Mouse (Mus musculus): ENCODE measurements at regions not wholly inside any gene's neighbourhood (a gene's known extent, or its start where the extent isn't known, plus 50 kb on each side); places are given as distances from the start of the nearest gene placed in this dataset.

GRCm38 (mm10) chr10:99451639-99452417 is 188.8 kb downstream of the Dusp6 start:
- ATAC-seq (replicated peaks) = peak; percentile 27; the same call in 1 of the 2 replicates
- H3K9ac ChIP-seq (replicated peaks) = no peak overlapping the region
- no peak overlapping the region for H3K4me3 ChIP-seq
- H3K9me3 ChIP-seq = no peaks in the 10 kb centered on the region
- H3K4me2 ChIP-seq (replicated peaks) = no peak overlapping the region
- H3K36me3 ChIP-seq = no peaks in the 10 kb centered on the region
- H3K4me1 ChIP-seq = peaks cover 14% of the 10 kb centered on the region
- no peaks in the 10 kb centered on the region for H3K27me3 ChIP-seq
- H3K27ac ChIP-seq (replicated peaks) = peak overlapping the region; percentile 43
- 15% methylated on average over 10 of the region's 10 CpGs for WGBS

DNA sequence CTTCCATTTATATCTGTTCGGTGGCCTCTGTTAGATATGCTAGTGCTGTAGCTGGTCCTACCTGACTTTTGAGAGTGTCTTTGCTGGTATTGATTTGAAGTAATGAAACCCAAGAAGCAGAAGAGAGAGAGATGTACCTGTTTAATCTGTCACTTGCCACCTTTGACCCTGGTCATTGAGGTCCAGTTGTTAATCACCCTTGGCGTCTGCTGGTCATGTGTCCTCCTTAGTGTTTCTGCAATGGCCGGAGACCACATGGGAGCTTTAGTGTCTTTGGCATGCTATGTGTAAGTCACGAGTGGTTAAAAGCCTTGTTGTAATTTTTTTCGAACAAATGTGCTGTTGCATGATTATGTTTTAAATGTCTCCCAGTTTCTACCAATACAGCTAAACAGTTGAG is 193.1 kb downstream of the Dusp6 start:
- Histone ChIP-seq H3K27ac (replicated peaks) (no peak overlapping the region), H3K9me3 (no peaks in the 10 kb centered on the region), H3K4me3 (no peak overlapping the region), H3K4me2 (replicated peaks) (no peak overlapping the region), H3K27me3 (no peaks in the 10 kb centered on the region), H3K36me3 (no peaks in the 10 kb centered on the region), H3K9ac (replicated peaks) (no peak overlapping the region), H3K4me1 (peaks cover 16% of the 10 kb centered on the region)
- 88% methylated on average over 5 of the region's 5 CpGs for WGBS
- ATAC-seq (replicated peaks) = no peak

- H3K27me3 ChIP-seq = no peaks in the 10 kb centered on the region
- H3K4me3 ChIP-seq = no peak overlapping the region
- ATAC-seq (replicated peaks) = no peak
- no peaks in the 10 kb centered on the region for H3K9me3 ChIP-seq
- H3K9ac ChIP-seq (replicated peaks) = no peak overlapping the region
- WGBS = 82% methylated on average over 3 of the region's 3 CpGs
- peaks cover 11% of the 10 kb centered on the region for H3K4me1 ChIP-seq
- no peak overlapping the region for H3K4me2 ChIP-seq (replicated peaks)
- H3K36me3 ChIP-seq = no peaks in the 10 kb centered on the region
- no peak overlapping the region for H3K27ac ChIP-seq (replicated peaks)
Measured at GRCm38 (mm10) chr10:99458047-99458446, 195.0 kb downstream of the Dusp6 start.

GRCm38 (mm10) chr10:99459171-99459660 is 196.2 kb downstream of the Dusp6 start:
- no peak overlapping the region for H3K4me3 ChIP-seq
- H3K27me3 ChIP-seq = no peaks in the 10 kb centered on the region
- no peak for ATAC-seq (replicated peaks)
- peaks cover 11% of the 10 kb centered on the region for H3K4me1 ChIP-seq
- 87% methylated on average over 9 of the region's 9 CpGs for WGBS
- no peak overlapping the region for H3K9ac ChIP-seq (replicated peaks)
- H3K36me3 ChIP-seq = no peaks in the 10 kb centered on the region
- H3K9me3 ChIP-seq = no peaks in the 10 kb centered on the region
- no peak overlapping the region for H3K27ac ChIP-seq (replicated peaks)
- H3K4me2 ChIP-seq (replicated peaks) = no peak overlapping the region

GRCm38 (mm10) chr10:99459823-99460361 is 196.9 kb downstream of the Dusp6 start:
- no peak overlapping the region for H3K27ac ChIP-seq (replicated peaks)
- H3K4me2 ChIP-seq (replicated peaks) = no peak overlapping the region
- H3K9ac ChIP-seq (replicated peaks) = no peak overlapping the region
- no peak overlapping the region for H3K4me3 ChIP-seq
- no peaks in the 10 kb centered on the region for H3K9me3 ChIP-seq
- 52% methylated on average over 10 of the region's 10 CpGs for WGBS
- peaks cover 11% of the 10 kb centered on the region for H3K4me1 ChIP-seq
- no peaks in the 10 kb centered on the region for H3K27me3 ChIP-seq
- no peaks in the 10 kb centered on the region for H3K36me3 ChIP-seq
- ATAC-seq (replicated peaks) = no peak

DNA sequence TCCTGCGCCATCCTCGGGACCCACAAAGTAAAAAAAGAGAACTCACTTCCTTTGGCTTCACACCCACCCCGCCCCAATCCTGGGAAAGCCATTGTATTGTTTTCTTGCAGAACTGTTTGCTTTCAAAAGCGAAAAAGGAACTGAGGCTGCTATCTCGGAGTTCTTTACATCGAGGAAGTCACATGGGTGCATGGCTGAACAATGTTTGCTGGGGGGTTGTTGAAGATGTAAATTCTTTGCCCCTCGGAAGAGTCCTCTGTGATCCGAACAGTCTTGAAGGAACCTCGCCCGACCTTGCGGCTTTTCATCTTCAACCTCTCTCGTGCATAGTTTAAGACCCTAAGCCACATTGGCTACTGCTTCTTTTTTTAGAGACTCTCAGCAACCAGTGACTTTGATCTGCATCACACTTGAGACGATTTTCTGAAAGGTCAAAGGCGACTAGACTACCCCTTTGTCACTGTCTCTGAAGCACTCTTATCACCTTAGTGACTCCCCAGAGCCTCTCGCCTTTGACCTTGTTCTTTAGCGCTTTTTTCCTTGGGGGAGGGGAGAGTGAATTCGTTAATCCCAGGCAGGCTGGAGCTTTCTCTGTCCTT is 197.9 kb downstream of the Dusp6 start:
- peak overlapping the region; percentile 37 for H3K4me3 ChIP-seq
- peaks cover 11% of the 10 kb centered on the region for H3K4me1 ChIP-seq
- peak overlapping the region; percentile 45 for H3K27ac ChIP-seq (replicated peaks)
- WGBS = 5% methylated on average over 17 of the region's 17 CpGs
- peak overlapping the region; percentile 65 for H3K4me2 ChIP-seq (replicated peaks)
- ATAC-seq (replicated peaks) = peak; percentile 42; the same call in 1 of the 2 replicates
- no peaks in the 10 kb centered on the region for H3K36me3 ChIP-seq
- no peaks in the 10 kb centered on the region for H3K9me3 ChIP-seq
- H3K27me3 ChIP-seq = no peaks in the 10 kb centered on the region
- H3K9ac ChIP-seq (replicated peaks) = peak overlapping the region; percentile 31

- Histone ChIP-seq H3K9me3 (no peaks in the 10 kb centered on the region), H3K4me2 (replicated peaks) (peak overlapping the region; percentile 65), H3K36me3 (no peaks in the 10 kb centered on the region), H3K4me1 (peaks cover 11% of the 10 kb centered on the region), H3K27ac (replicated peaks) (peak overlapping the region; percentile 45), H3K27me3 (no peaks in the 10 kb centered on the region), H3K4me3 (peak overlapping the region; percentile 37), H3K9ac (replicated peaks) (peak overlapping the region; percentile 31)
- peak; percentile 55 for ATAC-seq (replicated peaks)
- WGBS = 5% methylated on average over 13 of the region's 13 CpGs
Measured at GRCm38 (mm10) chr10:99461446-99461966, 198.5 kb downstream of the Dusp6 start.

DNA sequence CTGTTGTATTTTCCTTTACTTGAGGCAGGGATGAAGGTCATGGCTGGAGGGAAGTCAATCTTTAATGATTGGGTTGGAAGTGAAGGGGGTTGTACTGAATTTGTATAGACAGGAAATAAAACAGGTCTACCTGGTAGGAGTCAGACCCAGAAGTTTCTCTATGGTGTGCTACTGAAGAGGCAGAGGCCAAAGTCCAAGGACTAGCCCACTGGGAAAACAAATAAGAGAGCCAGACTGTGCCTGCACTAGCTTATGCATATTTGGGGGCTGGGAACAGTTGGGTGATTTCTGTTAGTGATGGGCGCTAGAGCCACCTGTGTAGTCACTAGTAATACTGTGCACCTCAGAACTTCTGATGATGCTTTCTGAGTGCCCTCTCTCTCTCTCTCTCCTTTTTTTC is 203.7 kb downstream of the Dusp6 start:
- Histone ChIP-seq H3K4me2 (replicated peaks) (no peak overlapping the region), H3K9me3 (no peaks in the 10 kb centered on the region), H3K27ac (replicated peaks) (no peak overlapping the region), H3K9ac (replicated peaks) (no peak overlapping the region), H3K4me3 (no peak overlapping the region), H3K36me3 (no peaks in the 10 kb centered on the region), H3K4me1 (peaks cover 1% of the 10 kb centered on the region; the same call in 1 of the 2 replicates), H3K27me3 (no peaks in the 10 kb centered on the region)
- 86% methylated on average over 1 of the region's 1 CpGs for WGBS
- no peak for ATAC-seq (replicated peaks)

DNA sequence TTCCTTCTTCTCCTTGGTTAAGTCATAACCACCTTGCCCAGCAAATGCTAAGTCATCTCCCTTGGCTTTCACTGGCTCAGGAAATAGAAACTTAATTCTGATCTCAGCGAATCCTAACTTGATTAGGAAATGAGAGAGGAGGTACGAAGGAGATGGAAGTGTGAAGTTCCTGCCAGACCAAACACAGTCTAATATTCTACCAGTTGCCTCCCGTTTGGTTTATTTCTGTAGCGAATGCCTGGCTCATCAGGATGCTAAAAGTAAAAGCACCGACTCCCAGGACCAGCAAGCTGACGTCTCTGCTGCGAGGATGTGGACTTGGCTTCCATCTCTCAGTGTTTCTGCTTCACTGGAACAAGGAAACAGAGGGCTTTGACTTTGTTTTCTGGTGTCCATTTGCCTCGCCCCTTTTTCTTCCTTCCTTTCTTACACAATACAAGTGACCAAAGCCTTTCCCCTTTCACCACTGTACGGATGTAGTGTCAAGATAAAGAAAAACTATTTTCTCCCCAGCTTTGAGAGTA is 204.3 kb downstream of the Dusp6 start:
- no peak overlapping the region for H3K4me3 ChIP-seq
- H3K27ac ChIP-seq (replicated peaks) = no peak overlapping the region
- H3K4me1 ChIP-seq = no peaks in the 10 kb centered on the region
- WGBS = 67% methylated on average over 9 of the region's 9 CpGs
- no peak for ATAC-seq (replicated peaks)
- no peaks in the 10 kb centered on the region for H3K36me3 ChIP-seq
- no peaks in the 10 kb centered on the region for H3K9me3 ChIP-seq
- no peak overlapping the region for H3K4me2 ChIP-seq (replicated peaks)
- H3K9ac ChIP-seq (replicated peaks) = no peak overlapping the region
- H3K27me3 ChIP-seq = no peaks in the 10 kb centered on the region

DNA sequence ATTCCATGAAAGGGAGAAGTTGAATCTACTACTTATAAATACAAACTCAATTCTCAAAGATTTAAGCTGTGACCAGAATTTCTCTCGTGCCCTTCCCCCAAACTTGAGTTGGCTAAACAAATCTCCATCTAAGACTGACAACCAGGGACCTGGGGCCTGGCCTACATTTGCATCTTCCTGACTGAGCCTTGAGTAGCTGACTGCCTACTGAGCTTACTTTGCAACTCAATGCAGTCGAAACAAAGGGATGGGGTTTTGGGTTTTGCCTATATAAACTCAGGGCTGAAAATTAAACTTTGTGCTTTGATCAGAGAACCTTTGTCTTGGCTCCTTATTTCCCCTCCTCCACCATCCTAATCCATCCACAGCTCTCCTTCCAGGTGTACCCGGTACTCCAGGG is 205.9 kb downstream of the Dusp6 start:
- ATAC-seq (replicated peaks) = no peak
- no peak overlapping the region for H3K4me2 ChIP-seq (replicated peaks)
- H3K27me3 ChIP-seq = no peaks in the 10 kb centered on the region
- no peaks in the 10 kb centered on the region for H3K9me3 ChIP-seq
- no peaks in the 10 kb centered on the region for H3K4me1 ChIP-seq
- H3K36me3 ChIP-seq = no peaks in the 10 kb centered on the region
- 35% methylated on average over 3 of the region's 3 CpGs for WGBS
- H3K27ac ChIP-seq (replicated peaks) = no peak overlapping the region
- no peak overlapping the region for H3K9ac ChIP-seq (replicated peaks)
- no peak overlapping the region for H3K4me3 ChIP-seq

GRCm38 (mm10) chr10:99471832-99472497 is 208.9 kb downstream of the Dusp6 start:
- no peaks in the 10 kb centered on the region for H3K27me3 ChIP-seq
- H3K4me2 ChIP-seq (replicated peaks) = no peak overlapping the region
- H3K9me3 ChIP-seq = no peaks in the 10 kb centered on the region
- H3K4me1 ChIP-seq = no peaks in the 10 kb centered on the region
- H3K27ac ChIP-seq (replicated peaks) = no peak overlapping the region
- no peaks in the 10 kb centered on the region for H3K36me3 ChIP-seq
- H3K4me3 ChIP-seq = no peak overlapping the region
- ATAC-seq (replicated peaks) = no peak
- no peak overlapping the region for H3K9ac ChIP-seq (replicated peaks)
- WGBS = 60% methylated on average over 8 of the region's 8 CpGs

DNA sequence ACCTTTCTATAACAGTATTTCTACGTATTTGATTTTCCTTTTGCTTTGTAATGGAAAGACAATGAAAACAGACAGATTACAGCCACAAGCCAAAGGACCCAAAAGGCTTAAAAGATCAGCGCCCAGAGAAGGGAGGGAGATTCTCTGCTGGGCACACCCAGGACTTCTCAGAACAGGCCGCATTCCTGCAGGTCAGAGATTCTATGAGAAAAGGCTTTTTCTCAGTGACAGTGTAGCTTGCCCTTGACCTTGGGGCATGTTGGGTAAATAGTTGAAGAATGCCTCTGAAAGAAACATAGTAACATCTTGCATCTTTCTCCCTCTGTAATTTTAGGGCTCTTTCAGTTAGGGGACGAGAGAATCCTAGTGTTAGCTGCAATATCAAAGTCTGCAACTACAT is 209.8 kb downstream of the Dusp6 start:
- no peaks in the 10 kb centered on the region for H3K4me1 ChIP-seq
- no peaks in the 10 kb centered on the region for H3K36me3 ChIP-seq
- no peaks in the 10 kb centered on the region for H3K27me3 ChIP-seq
- ATAC-seq (replicated peaks) = no peak
- H3K4me3 ChIP-seq = no peak overlapping the region
- WGBS = 54% methylated on average over 4 of the region's 4 CpGs
- H3K9me3 ChIP-seq = no peaks in the 10 kb centered on the region
- no peak overlapping the region for H3K4me2 ChIP-seq (replicated peaks)
- no peak overlapping the region for H3K27ac ChIP-seq (replicated peaks)
- no peak overlapping the region for H3K9ac ChIP-seq (replicated peaks)
